ENCODE assay signal across 12 mouse cellular contexts in genomic region chr3:84214501-84214900, GRCm38 (mm10). TPM values are rescaled to one million over a fixed set of nuclear protein-coding genes. Genes with fewer than 3 reads are reported as not detected.
DNase-seq lines count a peak whose midpoint lies in the region; ATAC-seq lines count a peak whose summit lies in the region.
"Had no signal": no experiment of that assay in that cellular context is flagged by ENCODE, and none has a peak within 500 bp of the region (broad histone marks: within the 10 kb centered on the region; RNA-seq: fewer than 3 reads in every experiment).

No protein-coding gene starts in this region.

- ATAC-seq in hindbrain, embryonic 15.5 days (ENCODE audit: low FRiP score, low read depth) = no peak
- ATAC-seq in hindbrain, embryonic 16.5 days = no peak
- peak; percentile 29; the same call in 1 of the 2 replicates for ATAC-seq in intestine, embryonic 15.5 days

- no peak overlapping the region for H3K9ac ChIP-seq in hindbrain, embryonic 15.5 days
- no peak overlapping the region for H3K9ac ChIP-seq in hindbrain, embryonic 16.5 days (ENCODE audit: low read depth, low read length)
- H3K9ac ChIP-seq in intestine, embryonic 15.5 days = no peak overlapping the region

- no peak overlapping the region for H3K4me3 ChIP-seq in hindbrain, embryonic 15.5 days
- H3K4me3 ChIP-seq in hindbrain, embryonic 16.5 days (ENCODE audit: low read length) = no peak overlapping the region
- no peak overlapping the region for H3K4me3 ChIP-seq in intestine, embryonic 15.5 days (replicated peaks)
- H3K4me3 ChIP-seq: heart, embryonic 10.5 days had no signal

- no peaks in the 10 kb centered on the region for H3K27me3 ChIP-seq in hindbrain, embryonic 15.5 days
- no peaks in the 10 kb centered on the region for H3K27me3 ChIP-seq in hindbrain, embryonic 16.5 days (replicated peaks; ENCODE audit: control insufficient read depth, insufficient read depth, low read length)
- no peaks in the 10 kb centered on the region for H3K27me3 ChIP-seq in intestine, embryonic 15.5 days (replicated peaks)

- WGBS in hindbrain, embryonic 15.5 days = 75% methylated on average over 6 of the region's 6 CpGs
- WGBS in hindbrain, embryonic 16.5 days = 72% methylated on average over 6 of the region's 6 CpGs
- 77% methylated on average over 6 of the region's 6 CpGs for WGBS in intestine, embryonic 15.5 days

- H3K9me3 ChIP-seq in hindbrain, embryonic 15.5 days = no peaks in the 10 kb centered on the region
- no peaks in the 10 kb centered on the region for H3K9me3 ChIP-seq in hindbrain, embryonic 16.5 days (ENCODE audit: control insufficient read depth, low read length)
- H3K9me3 ChIP-seq in intestine, embryonic 15.5 days = no peaks in the 10 kb centered on the region
- H3K9me3 ChIP-seq: heart, embryonic 10.5 days had no signal

- peak overlapping the region; percentile 78; the same call in 1 of the 2 replicates for H3K4me2 ChIP-seq in hindbrain, embryonic 15.5 days
- no peak overlapping the region; the same call in 1 of the 2 replicates for H3K4me2 ChIP-seq in hindbrain, embryonic 16.5 days (ENCODE audit: low read length)
- H3K4me2 ChIP-seq in intestine, embryonic 15.5 days (replicated peaks) = no peak overlapping the region

- peak; percentile 31 for DNase-seq in ovary, postnatal 36 days (ENCODE audit: low spot score)
- DNase-seq in ovary, adult 18-20 months (ENCODE audit: low spot score) = no peak
- peak; percentile 46 for DNase-seq in right cerebral cortex, postnatal 4 days
- DNase-seq in thymus, adult 18-20 months = no peak
- no peak for DNase-seq in adrenal gland, adult 8-10 months
- DNase-seq: thymus, postnatal 25 days had no signal

- 0 out of 2 replicates have a peak overlapping the region, but pooled peaks have one; percentile 26 for H3K27ac ChIP-seq in hindbrain, embryonic 15.5 days (replicated peaks)
- no peak overlapping the region for H3K27ac ChIP-seq in hindbrain, embryonic 16.5 days (ENCODE audit: low read depth, low read length)
- H3K27ac ChIP-seq in intestine, embryonic 15.5 days = no peak overlapping the region
- H3K27ac ChIP-seq: heart, embryonic 10.5 days had no signal

- H3K4me1 ChIP-seq in hindbrain, embryonic 15.5 days (replicated peaks) = peaks cover 85% of the 10 kb centered on the region
- H3K4me1 ChIP-seq in hindbrain, embryonic 16.5 days (ENCODE audit: control insufficient read depth, insufficient read depth, low read depth, low read length) = peaks cover 64% of the 10 kb centered on the region
- H3K4me1 ChIP-seq in intestine, embryonic 15.5 days (replicated peaks) = peaks cover 16% of the 10 kb centered on the region

- 0 out of 2 replicates have a peak, but pooled peaks cover 5% of the 10 kb centered on the region for H3K36me3 ChIP-seq in hindbrain, embryonic 15.5 days
- H3K36me3 ChIP-seq in hindbrain, embryonic 16.5 days (ENCODE audit: control insufficient read depth, insufficient read depth, low read length) = no peaks in the 10 kb centered on the region
- H3K36me3 ChIP-seq in intestine, embryonic 15.5 days = no peaks in the 10 kb centered on the region
- H3K36me3 ChIP-seq: heart, embryonic 10.5 days had no signal

RNA-seq across cellular contexts. Expression of gene Gm6525, which starts 40.6 kb away (rescaled TPM):
- polyA plus RNA-seq in hindbrain, embryonic 15.5 days (2015; fragmentation: Nextera tagmentation; extraction: Ambion mirVana) = 2.1 and 2.3 TPM in 2 replicates
- polyA plus RNA-seq in hindbrain, embryonic 16.5 days (2015; fragmentation: Nextera tagmentation; extraction: Ambion mirVana) = 1.6 and 1.8 TPM in 2 replicates
- polyA plus RNA-seq in intestine, embryonic 15.5 days (2015; fragmentation: Nextera tagmentation; extraction: Ambion mirVana) = 1.2 TPM in 2 replicates
- not detected for total RNA-seq in adrenal gland, adult 8-10 months (2022)
- total RNA-seq: layer of hippocampus, postnatal 14 days had no signal
- polyA plus RNA-seq: brain, embryonic 14.5 days had no signal

RNA-seq across cellular contexts. Expression of gene Mnd1, which starts 58.9 kb away (rescaled TPM):
- 1.8 and 2.6 TPM in 2 replicates for polyA plus RNA-seq in hindbrain, embryonic 15.5 days (2015; fragmentation: Nextera tagmentation; extraction: Ambion mirVana)
- 2.0 and 2.9 TPM in 2 replicates for polyA plus RNA-seq in hindbrain, embryonic 16.5 days (2015; fragmentation: Nextera tagmentation; extraction: Ambion mirVana)
- polyA plus RNA-seq in intestine, embryonic 15.5 days (2015; fragmentation: Nextera tagmentation; extraction: Ambion mirVana) = 10.6 and 12.0 TPM in 2 replicates
- 1 to 10 TPM; 8.0 to 9.1 (median 8.6) TPM for total RNA-seq in adrenal gland, adult 8-10 months (2022)

Comparison
In these comparisons a context has a peak if more than half of its experiments do, and no peak if none do; other contexts are left out.
1. DNase-seq: peak in ovary, postnatal 36 days (single experiment) and right cerebral cortex, postnatal 4 days (single experiment); none in ovary, adult 18-20 months (single experiment), thymus, adult 18-20 months (0 of 2) and adrenal gland, adult 8-10 months (single experiment).